Mouse (Mus musculus) MN1 (cell line): ENCODE measurements at regions not wholly inside any gene's neighbourhood (a gene's known extent, or its start where the extent isn't known, plus 50 kb on each side); places are given as distances from the start of the nearest gene placed in this dataset.

Source experiments
- DNase-seq: peaks from one replicate; pipeline ENCODE4 v3.0.0-alpha.2; 2016; ENCODE audit warnings: low spot score

DNA sequence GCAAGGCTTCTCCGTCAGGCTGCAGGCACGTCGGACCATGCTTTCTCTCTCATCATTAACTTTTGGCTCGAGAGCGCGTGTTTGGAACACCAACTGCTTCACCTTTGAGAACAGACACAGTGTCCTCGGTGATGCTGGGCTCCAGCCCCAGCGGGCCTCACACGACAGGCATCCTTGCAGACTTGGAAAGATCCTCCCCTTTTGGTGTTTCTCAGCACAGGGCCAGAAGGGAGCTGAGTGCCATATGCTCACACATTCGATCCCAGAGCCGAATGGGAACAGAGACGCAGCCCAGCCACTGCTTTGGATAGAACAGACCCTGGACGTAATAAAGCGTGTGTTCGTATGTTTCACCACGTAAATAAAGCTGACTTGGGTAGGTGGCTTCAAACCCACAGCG is 389.1 kb downstream of the Vrk1 start:
- no peak for DNase-seq

DNA sequence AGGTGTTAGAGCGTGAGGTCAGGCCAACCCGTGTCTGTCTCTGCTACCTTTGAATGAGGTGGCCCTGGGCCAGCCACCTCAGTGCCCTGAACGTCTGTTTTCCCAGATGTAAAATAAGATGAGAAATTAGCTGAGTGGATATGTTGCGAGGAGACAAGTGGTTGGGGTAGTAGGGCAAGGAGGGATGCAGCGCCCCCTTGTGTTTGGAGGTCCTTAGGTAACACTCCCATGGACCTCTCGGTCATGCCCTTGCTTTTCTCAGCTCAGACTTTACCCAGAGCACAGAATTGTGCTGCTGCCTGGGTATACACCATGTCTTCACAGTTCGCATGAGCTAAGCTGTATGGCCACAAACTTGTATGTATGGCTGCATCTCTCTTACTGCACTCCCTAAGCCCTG is 401.0 kb downstream of the Vrk1 start:
- no peak for DNase-seq

DNA sequence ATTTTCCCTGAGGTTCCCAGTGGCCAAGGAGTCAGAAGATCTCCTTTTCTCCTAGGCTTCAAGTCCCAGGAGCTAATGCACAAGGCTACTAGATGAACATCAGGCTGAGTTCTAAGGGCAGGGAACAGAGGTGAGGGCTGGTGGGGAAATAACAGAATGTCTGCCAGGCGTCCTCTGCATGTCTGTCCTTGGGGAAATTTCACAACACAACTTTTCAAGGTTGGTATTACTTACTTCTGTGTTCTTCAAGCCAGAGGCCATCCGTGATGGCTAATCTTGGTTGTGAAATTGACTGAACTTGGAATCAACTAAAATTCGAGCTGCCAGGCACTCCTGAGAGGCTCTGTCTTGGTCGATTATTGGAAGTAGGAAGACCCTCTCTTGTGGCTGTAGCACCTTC is 416.6 kb downstream of the Vrk1 start:
- no peak for DNase-seq

DNA sequence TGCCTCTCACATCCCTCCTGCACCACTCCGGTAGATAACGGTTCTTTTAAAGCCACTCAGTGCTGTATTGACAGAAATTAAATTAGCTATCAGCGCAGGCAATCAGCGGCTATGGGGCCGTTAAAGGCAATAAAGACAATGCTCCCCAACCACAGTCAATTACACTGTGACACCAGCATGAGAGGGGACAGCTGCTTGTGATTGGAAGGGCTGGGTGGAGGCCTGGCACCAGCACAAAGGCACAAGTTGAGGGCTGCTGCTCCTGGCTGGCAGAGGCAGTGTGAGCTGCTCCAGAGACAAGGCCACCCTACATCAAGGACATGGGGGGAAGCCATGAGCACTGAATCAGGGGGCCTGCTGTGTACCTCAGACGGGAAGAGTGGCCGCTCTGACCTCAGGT is 420.0 kb downstream of the Vrk1 start:
- no peak for DNase-seq

DNA sequence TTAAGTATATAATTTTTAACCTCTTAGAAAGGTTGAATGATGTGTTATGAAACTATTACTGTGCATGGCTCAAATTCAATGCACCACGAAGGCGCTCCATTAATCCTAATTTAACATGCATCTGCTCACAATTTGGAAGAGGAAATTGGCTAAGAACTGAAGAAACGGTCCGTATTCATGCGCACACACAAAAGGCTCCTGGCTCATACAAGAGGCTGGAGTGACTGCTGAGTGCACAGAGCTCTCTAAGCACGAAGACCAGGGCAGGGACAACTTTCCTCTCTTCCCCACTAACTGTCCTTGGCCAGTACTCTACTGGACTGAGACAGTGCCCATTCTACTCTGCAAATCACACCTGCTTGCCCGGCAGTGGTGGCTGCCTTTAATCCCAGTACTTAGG is 435.1 kb downstream of the Vrk1 start:
- DNase-seq, result no peak

DNA sequence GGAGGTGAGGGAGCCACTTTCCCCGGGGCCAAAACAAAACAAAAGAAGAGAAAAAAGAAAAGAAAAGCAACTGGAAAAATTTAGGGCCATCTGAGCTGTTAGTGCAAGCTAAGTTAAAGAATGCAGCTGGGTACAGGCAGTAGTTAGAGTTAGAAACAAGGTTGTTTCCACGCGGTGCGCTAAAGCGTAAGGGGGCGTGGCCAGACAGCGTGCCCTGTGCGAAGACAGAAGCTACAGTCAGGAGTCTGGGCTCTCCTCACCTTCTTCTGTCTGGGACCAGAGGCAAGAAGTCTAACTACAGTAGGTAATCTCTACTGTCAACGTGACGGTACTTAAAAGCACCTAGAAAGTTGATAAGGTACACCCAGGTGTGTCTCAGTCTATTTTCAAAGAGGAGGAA is 435.9 kb downstream of the Vrk1 start:
- DNase-seq, result no peak

DNA sequence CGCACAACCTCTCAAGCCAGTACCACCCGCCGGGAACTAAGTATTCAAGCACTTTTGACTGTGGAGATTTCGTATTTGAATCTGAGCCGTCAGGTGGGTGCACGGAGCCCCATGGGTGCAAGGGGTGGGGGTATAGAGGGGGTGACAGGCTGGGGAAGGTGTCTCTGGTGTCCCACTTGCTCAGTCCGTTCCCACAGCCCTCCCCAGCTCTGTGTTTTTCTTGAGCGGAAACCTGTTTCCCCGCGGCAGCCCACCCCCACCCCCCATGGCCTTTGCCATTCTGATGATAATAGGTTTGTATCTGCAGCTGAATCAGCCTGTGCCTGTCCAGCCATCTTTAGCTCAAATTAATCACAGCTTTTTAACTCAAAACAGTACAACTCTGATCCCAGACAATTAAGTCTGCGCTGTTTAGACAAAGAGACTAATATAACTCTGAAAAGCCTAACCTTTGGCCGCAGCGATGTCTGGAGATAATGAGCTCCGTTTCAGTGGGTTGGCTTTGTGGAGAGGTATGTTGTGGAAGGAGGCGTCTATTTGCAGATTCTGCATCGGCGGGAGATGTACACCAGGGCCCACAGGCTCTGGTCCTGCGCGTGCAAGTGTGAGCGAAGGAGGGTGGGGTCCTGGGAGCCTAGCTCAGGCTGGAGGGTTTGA is 437.0 kb downstream of the Vrk1 start:
- no peak for DNase-seq

DNA sequence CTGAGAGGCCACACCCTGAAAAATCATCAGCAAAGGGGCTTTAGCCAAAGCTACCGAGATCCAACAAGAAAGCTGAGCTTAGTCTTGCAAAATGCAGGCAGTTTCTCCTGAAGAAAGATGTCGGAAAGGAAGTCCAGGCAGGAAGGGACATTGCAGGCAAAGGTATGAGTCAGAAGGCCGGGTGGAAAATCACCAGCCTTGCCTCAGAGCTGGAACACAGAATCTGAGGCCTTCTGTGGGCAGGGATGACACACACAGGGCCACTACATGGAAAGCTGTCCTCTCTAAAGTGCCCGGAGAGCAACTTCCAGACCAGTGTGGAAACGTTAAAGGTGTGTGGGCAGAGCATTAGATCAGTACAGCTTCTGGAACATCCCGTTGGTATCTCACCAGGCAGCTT is 438.5 kb downstream of the Vrk1 start:
- DNase-seq, result no peak

DNA sequence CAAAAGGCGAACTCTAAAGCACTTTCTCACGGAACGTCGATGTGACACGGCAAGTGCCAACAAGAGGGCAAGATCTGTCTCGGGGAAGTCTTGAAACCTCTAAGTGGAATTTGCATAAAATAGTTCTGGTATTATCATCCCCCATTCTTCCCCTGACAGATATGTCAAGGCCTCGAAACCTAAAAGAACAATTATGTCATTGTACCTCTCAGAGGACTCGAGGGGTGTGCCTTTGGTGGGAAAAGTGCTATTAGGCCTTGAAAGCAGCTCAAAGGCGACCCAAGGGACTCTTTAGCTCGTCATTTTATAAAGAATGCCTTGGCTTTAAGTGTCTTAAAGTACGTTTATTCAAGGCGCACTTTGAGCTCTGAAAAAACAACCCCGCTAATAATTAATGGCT is 443.5 kb downstream of the Vrk1 start:
- DNase-seq, result no peak

DNA sequence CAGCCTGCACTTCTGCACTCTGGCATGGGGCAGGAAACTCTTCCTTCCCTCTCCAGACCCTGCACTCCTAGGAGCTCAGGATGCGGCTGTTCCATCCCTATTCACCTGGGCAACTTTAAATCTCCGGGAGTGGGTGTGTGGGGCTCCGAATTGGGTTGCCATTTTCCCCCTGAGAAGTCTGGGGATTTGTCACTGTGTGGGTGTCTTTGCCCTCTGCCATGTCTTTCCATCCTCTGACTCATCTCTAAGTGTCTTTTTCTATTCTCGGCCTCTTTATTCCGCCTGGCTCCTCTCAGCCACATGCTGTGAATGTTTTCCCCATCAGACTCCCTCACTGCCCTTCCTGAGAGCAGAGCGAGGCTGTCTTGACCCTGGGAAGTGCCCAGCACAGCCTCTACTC is 448.2 kb downstream of the Vrk1 start:
- no peak for DNase-seq

DNA sequence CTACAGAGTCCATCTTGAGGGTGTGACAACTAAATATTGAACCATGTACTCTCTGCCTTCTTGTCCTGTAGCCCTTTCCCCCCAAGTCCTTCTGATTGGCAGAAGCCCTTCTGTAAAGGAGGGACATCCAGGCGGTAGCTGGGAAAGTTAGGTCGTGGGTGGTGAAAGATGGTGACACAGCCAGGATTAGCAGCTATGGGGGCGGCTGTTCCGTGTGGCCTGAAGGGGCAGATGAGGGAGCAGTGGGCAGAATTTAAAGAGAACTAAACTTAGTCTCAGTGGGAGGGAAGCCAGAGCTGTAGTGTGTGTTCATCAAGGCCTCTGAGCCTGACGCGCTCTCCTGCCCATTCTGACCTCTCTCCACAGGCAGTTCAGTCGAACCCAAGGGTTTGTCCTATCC is 450.6 kb downstream of the Vrk1 start:
- DNase-seq, result no peak

DNA sequence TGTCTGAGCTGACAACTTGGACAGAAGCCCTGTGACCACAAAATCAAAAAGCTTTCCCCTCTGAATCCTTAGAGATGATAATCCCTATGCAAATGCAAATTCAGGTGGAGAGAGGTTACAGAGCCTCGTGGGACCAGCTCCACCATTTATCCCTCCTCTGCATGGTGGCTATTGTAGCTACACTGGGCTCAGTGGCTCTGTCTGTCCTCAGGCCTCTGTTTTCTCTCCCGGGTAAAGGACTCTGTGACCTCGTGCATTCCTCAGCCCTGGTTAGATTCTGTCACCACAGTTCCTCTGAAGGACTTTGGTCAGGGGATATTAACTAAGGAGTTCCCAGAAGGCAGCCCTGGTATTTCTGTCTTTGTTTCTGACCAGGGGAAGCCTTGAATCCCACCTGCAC is 452.3 kb downstream of the Vrk1 start:
- no peak for DNase-seq

DNA sequence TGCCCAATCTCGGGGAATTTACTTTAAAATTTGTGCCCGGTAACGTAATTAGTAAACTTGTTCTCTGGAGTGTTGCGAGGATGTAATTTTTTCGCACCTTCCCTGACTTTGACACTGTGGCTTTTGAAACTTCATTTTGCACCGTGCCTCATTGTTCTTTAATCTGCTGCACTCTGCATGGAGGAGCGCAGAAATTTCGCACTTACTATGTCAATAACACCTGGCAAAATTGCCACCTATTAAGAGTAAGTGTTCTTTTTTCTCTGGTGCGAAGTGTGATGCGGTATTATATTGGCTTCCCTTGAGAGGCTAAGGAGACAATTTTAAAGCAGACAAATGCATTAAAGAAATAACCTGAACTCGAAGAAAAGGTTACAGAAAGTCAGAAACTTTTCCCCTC is 454.7 kb downstream of the Vrk1 start:
- no peak for DNase-seq

DNA sequence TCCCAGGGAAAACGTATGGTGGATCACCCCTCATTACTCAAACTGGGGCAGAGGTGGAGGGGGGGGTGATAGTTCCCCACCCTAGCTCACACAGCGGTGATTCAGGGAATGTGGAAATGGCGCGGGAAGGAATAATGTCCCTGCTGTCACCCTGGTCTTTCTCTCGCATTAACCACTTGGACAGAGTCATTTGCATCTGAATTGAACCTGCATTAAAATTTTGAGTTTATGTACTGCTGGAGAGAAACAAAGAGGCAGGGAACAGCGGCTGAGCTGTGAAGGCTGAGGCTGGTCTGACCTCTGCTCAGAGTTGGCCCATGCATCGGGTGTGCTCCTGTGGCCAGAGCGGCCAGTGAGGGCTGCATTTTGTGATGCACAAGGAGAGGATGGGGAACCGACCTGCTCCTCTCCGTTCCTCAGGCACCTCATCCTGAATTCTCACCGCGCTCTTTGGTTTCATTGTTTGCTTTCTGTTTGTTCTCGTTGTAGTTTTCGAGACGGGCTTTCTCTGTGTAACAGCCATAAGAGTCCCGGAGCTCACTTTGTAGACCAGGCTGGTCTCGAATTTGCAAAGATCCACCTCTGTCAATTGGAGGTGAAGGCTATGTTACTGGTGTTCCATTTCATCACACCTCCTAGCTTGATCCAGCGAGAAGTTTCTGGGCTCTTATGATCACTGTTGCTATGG is 458.3 kb downstream of the Vrk1 start:
- DNase-seq, result no peak

DNA sequence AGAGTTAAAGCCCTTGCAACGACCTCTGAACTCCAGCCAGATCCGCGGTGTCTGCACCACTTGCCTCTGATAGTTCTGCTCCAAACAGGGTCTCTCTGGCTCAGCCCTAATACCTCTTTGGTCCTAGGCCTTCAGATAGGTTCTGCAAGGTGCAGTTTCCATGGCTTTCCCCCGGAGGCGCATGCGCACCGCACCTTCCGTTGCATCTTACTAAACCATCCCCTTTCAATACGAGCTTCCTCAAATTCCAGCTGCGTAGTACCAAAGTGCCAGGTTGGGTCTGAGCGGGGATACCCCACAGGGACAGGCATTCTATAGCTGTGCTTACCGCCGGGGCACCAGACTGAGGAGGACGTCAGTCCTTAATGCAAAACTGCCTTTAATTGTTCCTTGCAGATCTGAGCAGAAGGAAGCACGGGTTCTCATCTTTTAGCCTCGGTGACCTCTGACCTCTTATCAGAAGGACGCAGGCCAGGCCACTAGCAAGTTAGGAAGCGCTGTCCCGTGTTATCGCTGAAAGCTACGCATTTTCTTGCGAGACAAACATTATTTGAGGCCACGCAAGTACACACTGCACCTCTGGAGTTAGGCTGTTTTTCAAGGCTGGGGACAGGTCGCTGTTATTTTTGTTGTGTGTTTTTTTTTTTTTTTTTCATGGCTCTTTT is 464.6 kb downstream of the Vrk1 start:
- DNase-seq, result no peak

DNA sequence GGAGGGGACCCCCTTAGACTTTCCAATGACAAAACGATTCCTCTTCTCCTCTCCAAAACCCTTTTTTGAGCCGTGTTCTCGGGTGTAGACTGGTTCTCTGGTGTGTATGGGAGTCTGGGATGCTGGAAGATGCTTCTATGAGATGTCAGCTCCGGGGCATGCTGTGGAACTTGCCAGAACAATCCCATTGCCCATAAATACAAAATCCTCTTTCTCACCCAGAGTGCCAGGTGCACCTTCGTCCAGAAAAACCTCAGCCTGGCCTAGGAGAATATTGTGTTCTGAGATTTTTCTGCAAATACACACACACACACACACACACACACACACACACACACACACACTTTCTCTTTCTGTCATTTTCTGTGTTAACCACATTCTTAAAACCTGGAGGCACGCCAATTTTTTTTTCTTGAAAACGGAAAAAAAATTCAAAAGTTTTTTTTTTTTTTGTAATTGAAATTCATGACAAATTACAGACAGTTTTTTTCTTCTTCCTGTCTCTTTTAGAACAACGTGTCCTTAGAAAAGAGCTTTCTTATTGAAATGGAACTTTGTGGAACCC is 465.5 kb downstream of the Vrk1 start:
- no peak for DNase-seq

DNA sequence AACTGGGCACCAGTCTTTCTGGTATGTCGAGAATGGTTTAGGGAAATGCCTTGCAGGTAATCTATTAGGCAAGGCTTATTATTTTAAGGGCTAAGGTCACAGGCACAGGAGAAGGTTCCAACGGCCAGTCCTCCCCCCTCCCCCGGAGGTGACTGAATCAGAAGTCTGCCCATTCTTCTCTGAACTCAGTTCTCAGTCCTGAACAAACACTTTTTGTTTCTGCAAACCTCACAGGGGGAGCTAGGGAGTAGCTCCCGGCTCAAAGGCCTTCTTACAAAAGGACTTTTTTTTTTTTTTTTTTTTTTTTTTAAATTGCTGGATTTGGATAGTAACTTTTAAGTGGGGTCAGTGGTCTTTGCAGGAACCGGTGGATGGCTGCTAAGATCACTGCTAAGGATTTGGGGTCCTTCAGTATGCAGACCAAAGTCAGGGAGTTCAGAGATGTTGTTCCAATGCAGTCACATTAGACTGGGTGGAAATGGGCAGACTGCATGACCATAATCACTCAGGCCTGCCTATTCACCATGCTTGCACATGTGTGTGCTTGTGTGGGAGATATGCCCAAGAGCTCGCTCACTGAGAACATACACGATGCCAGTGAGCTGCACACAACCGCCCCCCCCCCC is 467.1 kb downstream of the Vrk1 start:
- no peak for DNase-seq

DNA sequence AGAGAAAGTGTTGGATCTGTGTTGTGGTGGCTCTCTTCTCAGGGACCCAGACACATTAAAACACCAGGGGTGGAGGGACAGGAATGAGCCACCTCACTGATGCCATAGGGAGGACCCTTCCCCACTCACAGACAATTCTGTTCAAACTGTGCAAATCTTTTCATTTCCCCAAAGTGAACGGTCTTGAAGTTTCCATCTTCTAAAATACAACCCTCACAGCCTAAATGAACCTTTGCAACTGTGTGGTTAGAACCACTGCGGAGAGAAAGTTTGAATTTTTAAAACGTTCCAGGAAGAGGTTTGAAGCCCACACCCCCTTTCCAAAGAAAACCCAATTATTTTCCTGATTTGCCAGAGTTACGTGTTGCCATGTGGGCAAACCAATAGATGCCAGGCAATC is 467.7 kb downstream of the Vrk1 start:
- DNase-seq, result no peak

DNA sequence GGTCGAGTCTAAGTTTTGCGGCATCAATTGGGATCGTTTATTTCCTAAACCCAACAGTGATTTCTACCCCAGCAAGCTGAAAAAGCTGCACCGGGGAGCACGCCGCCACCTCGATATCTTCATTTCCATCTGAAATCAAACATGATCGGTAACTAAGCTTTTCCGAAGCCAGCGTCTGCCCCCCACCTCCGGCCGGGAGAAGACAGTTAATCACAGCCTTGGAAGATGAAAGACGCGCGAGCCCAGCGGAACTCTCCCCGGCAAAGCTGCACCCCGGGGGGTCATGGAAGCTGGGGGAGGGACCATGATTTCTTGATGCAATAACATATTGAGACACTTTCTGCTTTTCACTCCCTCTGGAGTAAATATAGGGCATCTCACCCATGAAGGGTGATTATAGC is 468.4 kb downstream of the Vrk1 start:
- DNase-seq, result no peak

DNA sequence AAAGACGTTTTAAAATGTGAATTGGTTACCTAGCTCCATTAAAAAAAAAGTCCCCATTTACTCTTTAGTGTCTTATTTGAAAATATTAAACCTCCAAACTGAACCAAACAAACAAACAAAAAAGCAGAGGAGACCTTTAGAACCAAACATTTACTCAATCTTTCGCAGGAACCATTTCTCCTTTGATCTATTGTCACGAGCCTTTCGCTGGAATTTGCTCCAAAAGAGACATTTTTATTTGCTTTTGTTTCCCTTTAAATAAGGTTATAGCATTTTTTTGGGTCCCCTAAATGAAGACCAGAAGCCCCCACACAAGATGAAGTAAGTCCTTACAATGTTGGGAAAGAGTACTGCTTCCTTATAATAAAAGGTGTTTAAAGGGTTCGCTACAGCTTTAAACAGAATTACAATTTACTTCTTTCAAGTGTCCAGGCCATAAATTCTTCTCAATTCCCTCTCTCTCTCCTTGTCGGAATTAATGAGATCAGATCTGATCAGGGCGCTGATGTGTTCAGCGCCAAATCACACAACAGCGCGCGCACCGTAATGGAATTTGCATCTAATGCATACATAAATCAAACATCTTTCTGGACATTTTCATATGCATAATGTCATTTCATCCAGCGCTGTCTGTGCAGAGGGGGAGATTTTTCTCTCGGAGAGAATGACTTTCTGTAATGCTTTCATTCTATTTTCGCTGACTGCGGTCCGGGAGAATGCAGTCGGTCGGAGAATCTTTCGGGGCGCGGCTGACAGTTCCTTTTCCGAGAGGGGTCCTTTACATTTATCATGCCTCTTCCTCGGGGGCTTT is 469.2 kb downstream of the Vrk1 start:
- no peak for DNase-seq

DNA sequence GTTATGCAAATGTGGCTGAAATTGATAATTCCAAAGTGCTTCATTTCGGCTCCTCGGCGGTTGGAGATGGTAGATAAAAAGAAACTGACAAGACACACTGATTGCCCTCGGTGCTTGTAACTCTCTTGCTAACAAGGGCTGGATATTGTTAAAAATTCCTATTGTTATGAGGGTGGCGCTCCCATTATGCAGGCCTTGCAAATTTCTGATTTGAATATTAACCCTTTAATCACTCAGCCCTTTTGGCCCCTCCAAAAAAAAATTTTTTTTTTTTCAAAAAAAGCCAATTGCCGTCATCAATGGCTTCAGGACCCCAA is 469.8 kb downstream of the Vrk1 start:
- no peak for DNase-seq
